Mouse (Mus musculus): Measurements from ENCODE around the gene Prss57.

- TF ChIP-seq CTCF (IDR thresholded peaks at IDR 0.05; ENCODE audit: low read depth) (no peak), EP300 (IDR thresholded peaks at IDR 0.05; ENCODE audit: low read depth) (no peak)
These were observed 28.8 kb upstream of the Prss57 start for GRCm38 (mm10) chr10:79819606-79820005.
